Mouse (Mus musculus) megakaryocyte progenitor cell, adult 5-6 weeks (primary cell): ENCODE measurements around the gene Zfp239. TPM values are rescaled to one million over a fixed set of nuclear protein-coding genes. Genes with fewer than 3 reads are reported as not detected.
A peak's percentile ranks its signal among the peaks of the same experiment; 100 is the strongest.
"Not testable (repeated sequence)": the region's sequence is repeated elsewhere in the genome, so short reads cannot be mapped to it uniquely, and the experiment has no call there.

ENCODE experiments used
- ATAC-seq: replicated peaks from 2 replicates; pipeline ENCODE4 v1.8.0; 2016; ENCODE audit warnings: mild to moderate bottlenecking, moderate TSS enrichment, inconsistent platforms; ENCODE audit not compliant: poor library complexity
- total RNA-seq, 2 experiments: library from RNA; stranded (forward) in 1 of 2; stranded (reverse) in 1 of 2; fragments of 157-497, 149-512 nt in 1 of 2; fragments of 200-1000 nt in 1 of 2; gene quantifications; 2 replicates each; pipeline versions ENCODE4 v1.2.3 to v1.2.4; 2015 to 2017

Zfp239 gene
- total RNA-seq (2015) (4.2 and 4.7 TPM in 2 replicates), total RNA-seq (2017) (2.0 and 3.3 TPM in 2 replicates)

- no peak for ATAC-seq
These were observed at the start of gene Zfp239 for GRCm38 (mm10) chr6:117861848-117862247. Gene Zfp239, plus strand, starts transcription at chr6:117862100.

- no peak for ATAC-seq
These were observed 47.2 kb upstream of the Zfp239 start for GRCm38 (mm10) chr6:117814681-117815080.

GRCm38 (mm10) chr6:117817108-117817541, 44.8 kb upstream of the Zfp239 start:
- ATAC-seq = peak; percentile 58

- ATAC-seq = no peak
These were observed 41.6 kb upstream of the Zfp239 start for GRCm38 (mm10) chr6:117820327-117820726.

GRCm38 (mm10) chr6:117825369-117825768, 36.5 kb upstream of the Zfp239 start:
- peak; percentile 93 for ATAC-seq

- peak; percentile 84 for ATAC-seq
These were observed 33.6 kb upstream of the Zfp239 start for GRCm38 (mm10) chr6:117828273-117828672.

GRCm38 (mm10) chr6:117840686-117841510, 21.0 kb upstream of the Zfp239 start, which contains the start of gene Zfp637:
Gene Zfp637, plus strand, starts transcription at chr6:117841180.
- ATAC-seq = peak; percentile 93

- ATAC-seq = peak; percentile 9; the same call in 1 of the 2 replicates
These were observed 20.4 kb upstream of the Zfp239 start for GRCm38 (mm10) chr6:117841511-117841955.

GRCm38 (mm10) chr6:117844597-117844996, 17.3 kb upstream of the Zfp239 start:
- ATAC-seq = peak; percentile 27

GRCm38 (mm10) chr6:117846671-117847070, 15.2 kb upstream of the Zfp239 start:
- not testable (repeated sequence) for ATAC-seq

GRCm38 (mm10) chr6:117847772-117848171, 14.1 kb upstream of the Zfp239 start:
- no peak for ATAC-seq

GRCm38 (mm10) chr6:117848577-117848976, 13.3 kb upstream of the Zfp239 start:
- ATAC-seq = no peak

- peak; percentile 81 for ATAC-seq
These were observed 10.2 kb upstream of the Zfp239 start for GRCm38 (mm10) chr6:117851747-117852146.

- ATAC-seq = 0 out of 2 replicates have a peak, but pooled peaks have one; percentile 35
These were observed 3.9 kb upstream of the Zfp239 start for GRCm38 (mm10) chr6:117857990-117858389.

- peak; percentile 37 for ATAC-seq
These were observed 565 bp downstream of the Zfp239 start for GRCm38 (mm10) chr6:117862465-117862864.

GRCm38 (mm10) chr6:117862899-117863620, 1.2 kb downstream of the Zfp239 start:
- peak; percentile 94 for ATAC-seq

- no peak for ATAC-seq
These were observed 1.9 kb downstream of the Zfp239 start for GRCm38 (mm10) chr6:117863751-117864150.

- no peak for ATAC-seq
These were observed 6.3 kb downstream of the Zfp239 start for GRCm38 (mm10) chr6:117868187-117868586.

GRCm38 (mm10) chr6:117871034-117871433, 9.1 kb downstream of the Zfp239 start:
- no peak for ATAC-seq

- ATAC-seq = not testable (repeated sequence)
These were observed 11.6 kb downstream of the Zfp239 start for GRCm38 (mm10) chr6:117873450-117873849.

GRCm38 (mm10) chr6:117874621-117875281, 12.9 kb downstream of the Zfp239 start:
- no peak for ATAC-seq
